Mouse (Mus musculus) hindbrain, embryonic 13.5 days (tissue): Measurements from ENCODE around the gene Sertad2. TPM values are rescaled to one million over a fixed set of nuclear protein-coding genes. Genes with fewer than 3 reads are reported as not detected.

Experiments
- ATAC-seq: fragments of 200-750 bp; cut with Nextera tagmentation; 2 replicates; pipeline ENCODE4 v1.8.0; 2017; ENCODE audit warnings: moderate TSS enrichment; ENCODE audit not compliant: low FRiP score
- H3K27ac ChIP-seq: fragments of 300-500 bp; sonication (generic); 2 replicates; pipeline ENCODE4 v1.5.1; 2015; ENCODE audit warnings: inconsistent platforms, mild to moderate bottlenecking, moderate library complexity
- H3K27me3 ChIP-seq: fragments of 300-500 bp; sonication (generic); 2 replicates; pipeline ENCODE4 v1.6.1; 2015; ENCODE audit warnings: mild to moderate bottlenecking, inconsistent platforms
- H3K36me3 ChIP-seq: fragments of 300-500 bp; sonication (generic); 2 replicates; pipeline ENCODE4 v1.6.1; 2015; ENCODE audit warnings: mild to moderate bottlenecking, inconsistent platforms
- H3K4me1 ChIP-seq: fragments of 300-500 bp; sonication (generic); replicated peaks from 2 replicates; pipeline ENCODE4 v1.6.1; 2015; ENCODE audit warnings: inconsistent platforms
- H3K4me2 ChIP-seq: fragments of 300-500 bp; sonication (generic); 2 replicates; pipeline ENCODE4 v1.6.1; 2015; ENCODE audit warnings: inconsistent platforms, mild to moderate bottlenecking, moderate library complexity
- H3K4me3 ChIP-seq: fragments of 300-500 bp; sonication (generic); 2 replicates; pipeline ENCODE4 v1.5.1; 2015; ENCODE audit warnings: mild to moderate bottlenecking, inconsistent platforms
- H3K9ac ChIP-seq: fragments of 300-500 bp; sonication (generic); 2 replicates; pipeline ENCODE4 v1.6.1; 2015; ENCODE audit warnings: mild to moderate bottlenecking, inconsistent platforms
- H3K9me3 ChIP-seq: fragments of 300-500 bp; sonication (generic); 2 replicates; pipeline ENCODE4 v1.6.1; 2016; ENCODE audit warnings: inconsistent platforms
- WGBS: fragments of 180-500 bp; shearing (Covaris S2); methylation state at CpG from one replicate; pipeline ENCODE4 v1.1.7; 2015; 5-methylcytosine and 5-hydroxymethylcytosine counted together
- polyA plus RNA-seq: library from polyadenylated mRNA; unstranded; fragments of >200 nt; fragmentation: Nextera tagmentation; extraction: Ambion mirVana; gene quantifications from 2 replicates; pipeline ENCODE4 v1.2.1, GENCODE M21; 2015

Gene Sertad2
- polyA plus RNA-seq, 1 experiment from 2014 or later = 34.9 TPM

DNA sequence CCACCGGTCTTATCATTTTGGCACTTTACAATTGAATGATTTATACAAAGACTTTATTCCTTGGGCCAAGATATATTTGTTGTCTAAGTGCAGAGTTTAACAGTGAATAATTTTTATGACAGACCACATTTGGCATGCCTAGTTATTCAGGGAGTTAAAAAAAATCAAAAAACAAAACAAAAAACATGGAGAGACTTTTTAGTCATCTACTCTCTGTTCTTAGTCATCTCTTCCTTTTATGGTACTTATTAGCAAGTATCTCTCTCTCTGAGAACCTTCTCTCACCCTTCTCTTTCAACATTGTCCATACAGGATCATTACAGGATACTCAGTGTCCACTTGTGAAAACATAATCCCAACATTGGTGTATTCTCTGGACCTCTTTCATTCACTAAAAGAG lies 42.2 kb downstream of the Sertad2 start:
- H3K27ac ChIP-seq = no peak overlapping the region
- no peaks in the 10 kb centered on the region for H3K36me3 ChIP-seq
- 82% methylated on average over 1 of the region's 1 CpGs for WGBS
- no peak overlapping the region for H3K9ac ChIP-seq
- no peaks in the 10 kb centered on the region for H3K27me3 ChIP-seq
- H3K9me3 ChIP-seq = no peaks in the 10 kb centered on the region
- H3K4me2 ChIP-seq = no peak overlapping the region
- H3K4me1 ChIP-seq = 0 out of 2 replicates have a peak, but pooled peaks cover 5% of the 10 kb centered on the region
- no peak overlapping the region for H3K4me3 ChIP-seq
- no peak for ATAC-seq

DNA sequence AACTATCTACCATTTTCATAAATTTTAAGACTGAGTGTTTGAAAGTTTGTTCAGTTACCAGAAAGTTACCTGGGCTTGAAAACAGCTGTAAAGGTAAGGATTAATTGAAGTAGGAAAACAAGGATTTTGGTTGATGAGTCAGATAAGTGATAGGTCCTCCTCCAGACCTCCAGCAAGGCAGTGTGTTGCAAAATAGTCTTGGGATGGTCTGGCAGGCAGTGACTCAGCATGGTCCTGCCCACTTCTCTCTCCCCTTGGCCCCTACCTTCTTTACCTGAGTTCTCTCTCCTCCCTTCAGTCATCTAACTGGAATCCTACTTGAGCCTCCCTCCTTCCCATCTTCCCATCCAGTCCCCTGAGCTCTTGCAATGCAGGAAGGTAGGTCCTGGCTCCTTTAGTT lies 43.1 kb downstream of the Sertad2 start:
- Histone ChIP-seq H3K4me2 (no peak overlapping the region), H3K9me3 (no peaks in the 10 kb centered on the region), H3K4me1 (0 out of 2 replicates have a peak, but pooled peaks cover 5% of the 10 kb centered on the region), H3K27me3 (no peaks in the 10 kb centered on the region), H3K9ac (no peak overlapping the region), H3K36me3 (no peaks in the 10 kb centered on the region), H3K27ac (no peak overlapping the region), H3K4me3 (no peak overlapping the region)
- no peak for ATAC-seq

DNA sequence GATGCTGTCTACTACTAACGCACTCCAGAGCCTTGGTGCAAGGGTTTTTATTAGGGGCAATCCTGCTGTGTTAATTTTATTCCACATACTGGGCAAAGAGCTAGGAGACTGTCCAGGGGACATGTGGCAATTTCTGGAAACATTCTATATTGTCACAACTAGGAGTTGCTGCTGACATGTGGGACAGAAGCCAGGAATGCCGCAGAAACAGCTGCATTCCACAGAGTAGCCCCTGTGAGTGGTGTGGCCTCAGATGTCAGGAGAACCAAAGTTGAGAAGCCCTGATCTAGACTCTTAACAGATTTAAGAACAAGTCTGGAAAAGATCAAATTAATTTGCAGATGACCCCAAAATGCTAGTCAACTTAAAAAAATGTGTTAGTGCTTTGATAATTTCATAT lies 46.3 kb downstream of the Sertad2 start:
- Histone ChIP-seq H3K27me3 (no peaks in the 10 kb centered on the region), H3K36me3 (no peaks in the 10 kb centered on the region), H3K27ac (no peak overlapping the region), H3K4me1 (peaks cover 8% of the 10 kb centered on the region), H3K9ac (no peak overlapping the region), H3K4me2 (no peak overlapping the region), H3K9me3 (no peaks in the 10 kb centered on the region), H3K4me3 (no peak overlapping the region)
- 73% methylated on average over 2 of the region's 2 CpGs for WGBS
- no peak for ATAC-seq

DNA sequence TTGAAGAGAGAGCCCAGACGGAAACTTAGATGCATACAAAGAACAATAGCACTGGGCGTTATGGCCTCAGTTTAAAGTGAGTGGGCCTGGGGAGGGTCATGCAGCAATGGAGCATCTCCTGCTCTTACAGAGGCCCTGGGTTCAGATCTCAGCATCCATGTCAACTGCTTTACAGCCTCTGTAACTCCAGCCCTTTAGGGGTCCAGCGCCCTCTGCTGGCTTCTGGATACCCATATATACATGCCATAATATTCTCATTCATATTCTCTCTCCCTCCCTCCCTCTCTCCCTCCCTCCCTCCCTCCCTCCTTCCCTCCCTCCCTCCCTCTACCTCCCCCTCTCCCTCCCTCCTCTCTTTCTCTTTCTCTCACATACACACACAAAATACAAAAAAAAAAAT lies 49.0 kb downstream of the Sertad2 start:
- Histone ChIP-seq H3K4me3 (no peak overlapping the region), H3K27me3 (no peaks in the 10 kb centered on the region), H3K27ac (no peak overlapping the region), H3K9ac (no peak overlapping the region), H3K9me3 (no peaks in the 10 kb centered on the region), H3K4me1 (peaks cover 12% of the 10 kb centered on the region), H3K36me3 (no peaks in the 10 kb centered on the region), H3K4me2 (no peak overlapping the region)
- ATAC-seq = no peak
- WGBS = 80% methylated on average over 3 of the region's 3 CpGs

- H3K27ac ChIP-seq = peak overlapping the region; percentile 52; the same call in 1 of the 2 replicates
- H3K27me3 ChIP-seq = no peaks in the 10 kb centered on the region
- ATAC-seq = no peak
- H3K9me3 ChIP-seq = no peaks in the 10 kb centered on the region
- no peak overlapping the region for H3K4me2 ChIP-seq
- H3K9ac ChIP-seq = no peak overlapping the region
- no peaks in the 10 kb centered on the region for H3K36me3 ChIP-seq
- 76% methylated on average over 22 of the region's 22 CpGs for WGBS
- H3K4me1 ChIP-seq = peaks cover 8% of the 10 kb centered on the region
- H3K4me3 ChIP-seq = no peak overlapping the region
Measured at GRCm38 (mm10) chr11:20594229-20595201, 51.5 kb downstream of the Sertad2 start.

DNA sequence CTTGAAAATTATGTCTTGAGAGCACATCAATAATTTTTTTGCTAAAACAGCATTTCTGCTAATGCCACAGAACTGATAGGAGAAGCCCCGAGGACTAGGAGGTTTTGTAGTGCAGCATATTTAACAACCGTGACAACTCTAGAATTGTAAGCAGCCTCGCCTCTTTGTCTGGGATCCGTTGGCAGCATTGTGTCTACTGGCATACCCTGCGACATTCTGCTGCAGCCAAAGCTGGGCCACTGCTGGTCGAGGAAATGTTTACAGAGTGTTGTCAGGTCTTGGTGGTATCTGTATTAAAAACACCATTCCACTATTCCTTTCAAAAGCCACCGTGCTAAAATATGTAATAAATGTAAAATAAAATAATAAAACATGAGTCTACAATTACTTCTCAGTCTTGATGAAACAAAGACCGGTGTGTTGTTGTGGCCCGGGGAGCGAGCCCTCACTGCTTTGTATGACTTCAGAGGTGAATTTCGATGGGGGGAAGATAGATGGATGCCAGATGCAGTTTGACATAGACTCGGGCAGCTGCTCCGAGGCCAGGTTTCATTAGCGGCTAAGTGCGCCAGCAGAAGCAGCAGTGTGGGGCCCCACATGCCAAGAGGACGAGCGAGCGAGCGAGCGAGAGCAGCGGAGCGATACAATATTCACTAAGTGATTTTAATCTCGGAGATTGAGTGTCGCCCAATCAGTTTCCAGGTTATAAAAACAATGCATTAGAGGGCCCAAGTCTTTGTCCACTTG lies 60.2 kb downstream of the Sertad2 start:
- H3K36me3 ChIP-seq = no peaks in the 10 kb centered on the region
- no peaks in the 10 kb centered on the region for H3K27me3 ChIP-seq
- peak overlapping the region; percentile 66; the same call in 1 of the 2 replicates for H3K9ac ChIP-seq
- H3K9me3 ChIP-seq = no peaks in the 10 kb centered on the region
- peak overlapping the region; percentile 87 for H3K27ac ChIP-seq
- H3K4me2 ChIP-seq = peak overlapping the region; percentile 42
- H3K4me1 ChIP-seq = peaks cover 24% of the 10 kb centered on the region
- ATAC-seq = peak; percentile 85
- peak overlapping the region; percentile 16 for H3K4me3 ChIP-seq
- WGBS = 25% methylated on average over 24 of the region's 24 CpGs

DNA sequence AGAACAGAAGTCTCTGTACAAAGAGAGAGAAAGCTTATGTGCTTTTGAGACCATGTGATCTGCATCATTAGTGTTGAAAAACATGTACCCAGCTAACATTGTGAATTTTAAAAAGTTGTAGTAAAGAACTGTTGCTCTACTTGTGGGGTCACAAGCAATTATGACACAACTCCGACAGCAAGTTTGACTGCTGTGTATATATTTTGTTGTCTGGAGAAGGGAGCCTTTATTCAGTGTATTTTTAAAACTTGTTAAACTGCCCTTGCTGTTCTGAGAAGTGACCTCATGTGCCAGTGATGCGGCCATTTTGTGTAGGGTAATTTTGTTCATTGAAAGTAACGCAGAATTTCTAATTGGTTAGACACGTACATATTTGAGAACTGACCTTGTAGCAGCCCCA lies 61.1 kb downstream of the Sertad2 start:
- H3K9ac ChIP-seq = no peak overlapping the region
- H3K27ac ChIP-seq = peak overlapping the region; percentile 87
- no peaks in the 10 kb centered on the region for H3K36me3 ChIP-seq
- no peak overlapping the region for H3K4me3 ChIP-seq
- H3K27me3 ChIP-seq = no peaks in the 10 kb centered on the region
- H3K4me2 ChIP-seq = no peak overlapping the region
- WGBS = 79% methylated on average over 4 of the region's 4 CpGs
- no peak for ATAC-seq
- H3K9me3 ChIP-seq = no peaks in the 10 kb centered on the region
- peaks cover 24% of the 10 kb centered on the region for H3K4me1 ChIP-seq

GRCm38 (mm10) chr11:20605613-20606012 lies 62.6 kb downstream of the Sertad2 start:
- Histone ChIP-seq H3K27me3 (no peaks in the 10 kb centered on the region), H3K9ac (0 out of 2 replicates have a peak overlapping the region, but pooled peaks have one; percentile 19), H3K36me3 (no peaks in the 10 kb centered on the region), H3K4me3 (no peak overlapping the region), H3K4me2 (no peak overlapping the region), H3K4me1 (peaks cover 24% of the 10 kb centered on the region), H3K27ac (peak overlapping the region; percentile 25; the same call in 1 of the 2 replicates), H3K9me3 (no peaks in the 10 kb centered on the region)
- 52% methylated on average over 7 of the region's 7 CpGs for WGBS
- ATAC-seq = no peak

GRCm38 (mm10) chr11:20608442-20608841 lies 65.4 kb downstream of the Sertad2 start:
- H3K27me3 ChIP-seq = no peaks in the 10 kb centered on the region
- H3K4me3 ChIP-seq = no peak overlapping the region
- H3K4me2 ChIP-seq = no peak overlapping the region
- no peak overlapping the region for H3K27ac ChIP-seq
- ATAC-seq = no peak
- WGBS = 90% methylated on average over 11 of the region's 11 CpGs
- no peaks in the 10 kb centered on the region for H3K9me3 ChIP-seq
- peaks cover 14% of the 10 kb centered on the region for H3K4me1 ChIP-seq
- H3K9ac ChIP-seq = no peak overlapping the region
- H3K36me3 ChIP-seq = no peaks in the 10 kb centered on the region

GRCm38 (mm10) chr11:20613223-20613622 lies 70.2 kb downstream of the Sertad2 start:
- no peak overlapping the region for H3K9ac ChIP-seq
- no peaks in the 10 kb centered on the region for H3K27me3 ChIP-seq
- H3K4me2 ChIP-seq = no peak overlapping the region
- H3K4me3 ChIP-seq = no peak overlapping the region
- no peaks in the 10 kb centered on the region for H3K9me3 ChIP-seq
- H3K4me1 ChIP-seq = peaks cover 7% of the 10 kb centered on the region
- no peak overlapping the region for H3K27ac ChIP-seq
- 77% methylated on average over 4 of the region's 4 CpGs for WGBS
- no peaks in the 10 kb centered on the region for H3K36me3 ChIP-seq
- ATAC-seq = no peak

- Histone ChIP-seq H3K9ac (no peak overlapping the region), H3K4me2 (no peak overlapping the region), H3K27ac (peak overlapping the region; percentile 42; the same call in 1 of the 2 replicates), H3K27me3 (no peaks in the 10 kb centered on the region), H3K9me3 (no peaks in the 10 kb centered on the region), H3K4me1 (peaks cover 7% of the 10 kb centered on the region), H3K36me3 (no peaks in the 10 kb centered on the region), H3K4me3 (no peak overlapping the region)
- no peak for ATAC-seq
- WGBS = 64% methylated on average over 3 of the region's 3 CpGs
Measured at GRCm38 (mm10) chr11:20616103-20616502, 73.0 kb downstream of the Sertad2 start.

DNA sequence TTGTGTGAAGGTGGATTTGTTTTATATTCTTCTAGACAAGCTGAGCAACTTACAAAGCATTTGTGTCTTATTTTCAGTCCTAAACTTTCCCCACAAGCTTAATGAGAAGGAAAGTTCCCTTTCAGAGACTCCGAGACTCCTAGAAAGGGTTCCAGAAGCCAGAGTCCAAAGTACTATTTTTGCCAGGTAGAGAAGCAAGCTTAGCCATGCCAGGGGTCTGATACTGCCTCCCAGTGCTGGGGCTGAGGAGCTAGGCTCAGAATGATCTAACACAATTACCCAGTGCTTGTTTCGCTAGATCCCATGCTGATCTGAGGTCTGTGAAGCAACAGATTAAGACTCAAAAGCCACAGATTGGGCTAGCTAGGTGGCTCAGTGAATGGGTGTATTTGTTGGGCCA lies 84.1 kb downstream of the Sertad2 start:
- 81% methylated on average over 2 of the region's 2 CpGs for WGBS
- no peak overlapping the region for H3K27ac ChIP-seq
- peaks cover 4% of the 10 kb centered on the region for H3K4me1 ChIP-seq
- ATAC-seq = no peak
- H3K27me3 ChIP-seq = no peaks in the 10 kb centered on the region
- H3K4me2 ChIP-seq = no peak overlapping the region
- H3K4me3 ChIP-seq = no peak overlapping the region
- H3K9me3 ChIP-seq = no peaks in the 10 kb centered on the region
- H3K36me3 ChIP-seq = no peaks in the 10 kb centered on the region
- H3K9ac ChIP-seq = no peak overlapping the region
